Mouse (Mus musculus): Measurements from ENCODE around the gene Mybpc1. TPM values are rescaled to one million over a fixed set of nuclear protein-coding genes. Genes with fewer than 3 reads are reported as not detected.
"Not testable (repeated sequence)": the region's sequence is repeated elsewhere in the genome, so short reads cannot be mapped to it uniquely, and the experiment has no call there.

Gene Mybpc1
- total RNA-seq, 4 experiments from 2014 or later: 0.31 to 0.72 (median 0.56) TPM

DNA sequence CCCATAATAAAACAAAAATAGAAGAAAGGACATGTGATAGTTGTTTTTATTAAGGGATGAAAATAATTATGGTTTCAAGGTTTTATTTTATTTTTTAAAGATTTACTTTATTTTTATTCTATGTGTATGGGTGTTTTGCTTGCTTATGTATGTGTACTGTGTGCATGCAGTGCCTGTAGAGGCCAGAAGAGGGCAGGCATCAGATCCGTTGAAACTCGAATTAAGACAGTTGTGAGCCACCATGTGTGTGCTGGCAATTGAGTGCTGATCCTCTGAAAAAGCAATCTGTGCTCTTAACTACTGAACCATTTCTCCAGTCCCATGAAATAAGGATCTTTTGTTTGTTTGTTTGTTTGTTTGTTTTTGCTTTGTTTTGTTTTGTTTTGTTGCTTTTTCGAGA, 54.7 kb downstream of the Mybpc1 start:
- no peak for DNase-seq (ENCODE audit: low spot score)

DNA sequence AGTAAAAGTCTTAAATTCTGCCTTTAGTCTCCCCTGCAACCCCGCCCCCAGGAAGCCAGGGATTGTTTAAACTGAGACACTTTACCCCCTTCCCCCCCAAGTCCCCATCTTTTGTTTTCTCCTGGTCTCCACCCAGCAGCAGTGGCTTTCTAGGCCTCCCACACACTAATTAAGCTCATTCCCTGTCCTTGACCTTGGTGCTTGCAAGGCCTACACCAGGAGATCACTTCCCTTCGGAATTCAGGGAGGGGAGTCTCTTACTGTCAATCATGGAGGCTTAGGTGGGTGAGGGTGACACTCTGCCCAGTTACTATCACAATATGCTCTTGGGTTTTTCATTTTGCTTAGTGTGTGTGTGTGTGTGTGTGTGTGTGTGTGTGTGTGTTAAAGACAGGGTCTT, 57.3 kb downstream of the Mybpc1 start:
- no peak for DNase-seq (ENCODE audit: low spot score)

DNA sequence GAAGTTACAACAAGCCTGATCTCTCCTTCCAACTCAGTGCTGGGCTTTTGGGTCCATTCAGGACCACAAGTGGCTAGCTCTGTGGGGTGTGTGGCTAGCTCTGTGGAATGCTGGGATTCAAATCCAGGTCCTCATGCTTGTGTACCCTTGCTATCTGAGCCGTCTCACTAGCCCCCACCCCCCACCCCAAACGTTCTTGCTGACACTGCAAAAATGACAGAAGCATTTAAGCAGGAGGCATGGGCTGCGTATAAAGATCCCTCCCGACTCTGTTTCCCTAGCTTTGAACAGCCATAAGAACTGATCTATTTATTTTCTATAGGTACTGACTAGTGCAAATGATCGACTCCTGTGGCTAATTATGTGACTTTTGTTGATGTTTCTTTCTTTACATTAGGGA, 74.3 kb downstream of the Mybpc1 start:
- no peak for DNase-seq (ENCODE audit: low spot score)

DNA sequence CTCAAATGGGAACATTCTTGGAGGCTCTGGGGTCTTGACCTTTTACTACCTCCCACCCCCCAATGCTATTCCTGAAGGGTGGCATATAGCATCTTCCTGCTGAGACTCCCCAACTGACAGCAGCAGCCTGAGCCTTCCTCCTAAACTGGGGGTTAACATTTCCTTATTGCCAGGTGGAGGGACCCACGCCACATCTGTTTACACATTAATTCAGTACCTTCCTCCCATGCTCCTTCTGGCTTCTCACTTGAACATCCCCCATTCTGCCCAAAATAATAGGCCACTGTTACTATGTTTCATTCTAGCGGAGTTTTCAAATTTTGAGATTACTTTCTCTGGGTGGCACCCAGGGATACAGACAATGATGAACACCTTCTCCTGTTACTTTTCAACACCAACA, 80.9 kb downstream of the Mybpc1 start:
- no peak for DNase-seq (ENCODE audit: low spot score)

DNA sequence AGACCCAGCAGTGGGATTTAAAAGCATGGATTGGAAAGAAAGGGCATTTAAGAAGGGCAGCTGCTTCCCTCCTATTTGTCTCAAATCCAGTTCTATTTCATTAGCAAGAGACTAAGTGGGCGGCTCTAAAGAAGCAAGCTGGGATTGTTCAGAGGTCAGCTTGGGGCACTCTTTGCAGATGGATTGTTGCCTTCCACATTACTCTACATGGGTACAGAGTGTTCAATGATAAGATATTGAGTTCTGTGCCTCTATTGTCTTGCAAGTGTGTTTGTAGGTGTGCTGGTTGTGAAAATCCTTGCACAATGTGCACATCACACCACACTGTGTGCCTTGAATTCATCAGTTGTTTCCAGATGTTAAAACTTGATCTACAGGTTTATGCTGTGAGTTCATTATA, 81.7 kb downstream of the Mybpc1 start:
- no peak for DNase-seq (ENCODE audit: low spot score)

DNA sequence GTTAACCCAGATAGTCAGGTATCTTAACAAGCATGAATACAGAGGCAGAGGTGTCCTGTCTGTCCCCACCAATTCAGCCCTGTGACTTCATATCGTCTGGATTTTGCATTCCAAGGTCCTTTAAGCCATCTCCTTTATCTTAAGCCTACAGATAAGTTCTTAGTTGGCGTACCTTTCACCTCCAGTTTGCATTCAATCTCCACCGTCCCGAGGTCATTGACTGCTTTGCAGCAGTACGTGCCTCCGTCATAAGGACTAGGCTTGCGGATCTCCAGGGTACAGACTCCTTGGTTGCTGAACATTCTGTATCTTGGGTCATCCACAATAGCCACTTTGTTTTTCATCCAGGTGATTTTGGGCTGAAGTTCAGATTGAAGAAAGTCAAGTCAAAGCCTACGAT, 82.2 kb downstream of the Mybpc1 start:
- DNase-seq (ENCODE audit: low spot score): no peak

DNA sequence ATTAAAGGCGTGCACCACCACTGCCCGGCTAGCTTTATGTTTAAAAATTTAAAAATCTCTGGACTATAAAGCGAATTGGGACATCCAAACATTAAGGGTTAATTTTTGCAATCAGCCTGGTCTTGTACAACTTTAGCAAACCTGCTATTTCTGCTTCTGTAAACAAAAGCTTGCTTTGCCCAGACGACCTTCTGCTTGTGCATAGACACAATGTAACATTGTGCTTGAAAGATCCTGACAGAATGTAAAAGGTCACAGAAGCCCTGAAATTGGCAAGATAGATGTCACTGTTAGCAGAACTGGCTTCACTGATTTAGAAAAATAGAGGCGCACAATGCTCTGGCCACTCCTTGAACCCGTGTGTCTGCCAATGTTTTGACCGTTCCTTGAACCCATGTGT, 89.9 kb downstream of the Mybpc1 start:
- DNase-seq (ENCODE audit: low spot score): not testable (repeated sequence)

DNA sequence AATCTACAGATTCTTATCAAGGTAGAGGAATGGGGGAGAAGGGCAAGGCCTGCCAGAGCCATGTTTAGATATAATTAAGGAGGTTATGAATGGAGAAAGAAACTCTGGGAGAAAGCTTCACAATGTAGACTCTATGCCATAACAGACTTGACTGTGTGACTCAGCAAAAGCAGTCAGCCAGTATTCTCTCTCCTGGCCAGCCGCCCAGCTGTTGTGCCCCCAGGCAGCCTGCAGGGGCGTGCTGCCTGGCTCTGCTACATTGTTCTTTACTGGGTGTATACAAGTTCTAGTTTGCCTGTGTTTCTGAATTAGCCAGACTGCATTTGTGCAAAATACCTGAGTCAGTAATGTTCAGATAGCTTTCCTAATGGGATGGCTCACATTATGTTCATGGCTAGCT, 90.5 kb downstream of the Mybpc1 start:
- DNase-seq (ENCODE audit: low spot score): peak; percentile 48

DNA sequence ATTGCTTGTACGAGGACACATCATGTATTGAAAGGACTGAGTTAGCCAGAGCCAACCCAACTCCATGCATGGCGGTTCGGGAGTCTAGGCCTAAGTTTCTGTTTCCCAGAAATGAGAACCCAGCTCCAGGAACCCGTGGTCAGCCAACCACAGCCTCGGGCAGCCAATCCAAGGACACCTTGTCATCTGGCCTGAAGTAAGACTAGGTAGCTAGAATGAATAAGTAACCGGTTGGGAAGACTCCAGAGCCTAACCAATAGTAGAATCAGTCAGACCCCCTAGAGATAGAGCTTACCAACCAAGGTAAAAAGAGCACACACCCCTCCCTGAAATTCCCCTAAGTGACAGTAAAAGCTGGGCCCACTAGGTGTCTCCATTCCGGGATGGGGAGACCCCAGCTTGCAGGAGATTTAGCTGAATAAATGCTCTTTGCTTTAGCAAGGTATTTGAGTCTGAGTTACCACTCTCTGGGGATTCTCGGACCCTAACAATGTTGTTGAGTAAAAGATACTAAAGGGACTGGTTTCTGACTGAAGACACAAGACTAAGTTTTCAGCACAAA, 91.3 kb downstream of the Mybpc1 start:
- DNase-seq (ENCODE audit: low spot score): no peak

DNA sequence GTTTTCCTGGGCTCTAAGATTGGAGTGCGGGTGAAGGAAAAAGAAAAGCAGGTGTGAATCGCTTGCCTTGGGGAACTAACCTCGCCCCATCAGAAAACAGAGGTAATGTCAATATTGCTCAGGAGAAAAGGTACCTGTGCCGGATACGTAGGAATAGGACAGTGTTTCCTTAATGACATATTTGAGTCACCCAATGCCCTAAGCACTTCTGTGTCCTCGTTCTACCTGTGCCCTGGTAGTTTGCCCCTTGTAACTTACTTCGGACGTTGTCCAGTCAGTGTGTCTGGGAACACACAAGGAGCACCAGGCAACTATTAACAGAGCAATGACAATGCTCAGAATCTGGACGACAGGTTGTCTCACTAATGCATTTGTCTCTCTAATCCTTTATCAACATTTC, 93.6 kb downstream of the Mybpc1 start:
- no peak for DNase-seq (ENCODE audit: low spot score)

DNA sequence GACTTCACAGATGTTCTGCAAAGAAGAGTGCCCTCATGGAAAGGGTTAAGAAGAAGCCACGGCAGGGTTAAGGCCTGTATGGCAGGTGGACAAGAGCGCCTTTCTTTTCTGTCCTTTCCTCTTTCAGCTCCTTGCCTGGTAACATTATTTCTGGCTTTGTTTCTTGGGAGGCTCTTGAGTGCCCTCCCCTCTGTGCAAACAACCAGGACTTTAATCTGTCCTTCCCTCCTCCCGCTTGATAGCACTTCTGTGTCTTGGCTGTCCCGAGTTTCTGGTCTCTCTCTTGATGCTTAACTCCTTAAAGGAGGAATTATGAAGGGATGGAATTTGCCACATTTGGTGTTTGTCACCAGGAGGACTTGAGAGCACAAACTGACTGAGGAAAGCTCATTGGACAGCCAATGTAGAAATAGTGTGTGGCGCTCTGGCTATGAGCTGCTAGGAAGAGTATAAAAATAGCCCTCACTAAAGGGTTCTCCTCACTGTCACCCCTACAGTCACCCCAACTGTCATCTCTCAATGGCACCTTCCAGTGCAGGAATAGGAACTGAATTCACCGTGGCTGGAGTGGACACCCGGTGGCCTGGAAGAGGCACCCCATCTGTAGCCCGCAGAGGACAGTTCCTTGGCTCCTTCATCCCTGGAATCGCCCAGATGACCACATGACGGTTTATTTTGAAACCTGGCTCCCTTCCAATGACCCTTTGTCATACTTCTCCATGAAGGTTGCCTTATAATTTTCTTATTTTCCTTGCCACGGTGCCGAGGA, 94.3 kb downstream of the Mybpc1 start:
- DNase-seq (ENCODE audit: low spot score): peak; percentile 65

DNA sequence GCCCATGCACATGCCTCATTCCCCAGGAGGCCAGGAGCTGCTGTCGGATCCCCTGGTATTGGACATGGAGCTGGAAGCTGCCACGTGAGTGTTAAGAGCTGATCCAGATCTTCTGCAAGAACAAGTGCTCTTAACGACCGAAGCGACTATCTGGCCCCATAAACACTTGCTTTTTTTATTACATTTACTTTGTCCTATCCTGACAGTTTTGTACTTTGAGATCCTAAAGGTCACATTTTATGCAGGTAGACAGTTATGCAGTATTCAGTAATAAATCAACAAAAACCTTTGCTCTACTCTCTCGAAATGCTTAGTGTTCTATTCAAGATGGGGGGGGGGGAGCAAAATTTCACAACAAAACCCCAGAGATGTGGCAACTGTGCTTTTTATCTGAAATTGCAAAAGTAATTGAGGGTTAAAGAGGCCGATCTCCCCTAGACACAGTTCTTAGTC, 97.2 kb downstream of the Mybpc1 start:
- DNase-seq (ENCODE audit: low spot score): no peak

DNA sequence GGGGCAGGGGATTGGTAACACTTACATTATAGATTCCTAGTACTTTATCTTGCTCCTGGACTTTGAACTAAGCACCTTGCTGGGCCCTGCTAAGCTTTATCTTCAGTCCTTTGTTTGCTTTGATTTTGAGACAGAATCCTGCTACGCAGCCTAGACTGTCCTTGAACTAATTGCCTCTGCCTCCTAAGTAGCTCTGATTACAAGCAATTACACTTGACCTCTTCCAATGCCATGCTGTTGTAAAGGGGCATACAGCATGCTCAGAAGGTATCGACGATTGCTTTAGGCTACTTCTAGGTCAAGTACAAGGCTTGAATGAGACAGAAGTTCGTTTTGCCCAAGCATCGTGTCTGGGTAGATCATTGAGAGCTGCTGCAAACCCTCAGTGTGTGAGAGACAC, 99.7 kb downstream of the Mybpc1 start:
- no peak for DNase-seq (ENCODE audit: low spot score)

DNA sequence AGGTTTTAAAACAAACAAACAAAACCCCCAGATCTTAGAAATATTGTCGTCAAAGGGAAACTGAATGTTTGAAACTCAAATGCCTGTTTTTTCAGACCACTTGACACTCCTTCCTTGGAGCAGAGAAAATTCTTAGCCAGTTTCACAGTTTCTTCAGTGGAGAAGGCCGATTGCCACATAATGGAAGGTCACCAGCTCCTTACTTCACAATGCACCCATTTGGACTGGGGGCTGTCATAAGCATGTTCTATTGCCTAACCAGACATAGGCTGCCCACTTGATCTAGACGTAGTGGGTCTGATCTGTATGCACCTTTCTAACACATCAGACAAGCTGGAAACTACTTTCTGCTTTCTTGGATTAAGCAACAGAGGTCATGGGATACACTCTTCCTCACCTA, 100.5 kb downstream of the Mybpc1 start:
- DNase-seq (ENCODE audit: low spot score): no peak

DNA sequence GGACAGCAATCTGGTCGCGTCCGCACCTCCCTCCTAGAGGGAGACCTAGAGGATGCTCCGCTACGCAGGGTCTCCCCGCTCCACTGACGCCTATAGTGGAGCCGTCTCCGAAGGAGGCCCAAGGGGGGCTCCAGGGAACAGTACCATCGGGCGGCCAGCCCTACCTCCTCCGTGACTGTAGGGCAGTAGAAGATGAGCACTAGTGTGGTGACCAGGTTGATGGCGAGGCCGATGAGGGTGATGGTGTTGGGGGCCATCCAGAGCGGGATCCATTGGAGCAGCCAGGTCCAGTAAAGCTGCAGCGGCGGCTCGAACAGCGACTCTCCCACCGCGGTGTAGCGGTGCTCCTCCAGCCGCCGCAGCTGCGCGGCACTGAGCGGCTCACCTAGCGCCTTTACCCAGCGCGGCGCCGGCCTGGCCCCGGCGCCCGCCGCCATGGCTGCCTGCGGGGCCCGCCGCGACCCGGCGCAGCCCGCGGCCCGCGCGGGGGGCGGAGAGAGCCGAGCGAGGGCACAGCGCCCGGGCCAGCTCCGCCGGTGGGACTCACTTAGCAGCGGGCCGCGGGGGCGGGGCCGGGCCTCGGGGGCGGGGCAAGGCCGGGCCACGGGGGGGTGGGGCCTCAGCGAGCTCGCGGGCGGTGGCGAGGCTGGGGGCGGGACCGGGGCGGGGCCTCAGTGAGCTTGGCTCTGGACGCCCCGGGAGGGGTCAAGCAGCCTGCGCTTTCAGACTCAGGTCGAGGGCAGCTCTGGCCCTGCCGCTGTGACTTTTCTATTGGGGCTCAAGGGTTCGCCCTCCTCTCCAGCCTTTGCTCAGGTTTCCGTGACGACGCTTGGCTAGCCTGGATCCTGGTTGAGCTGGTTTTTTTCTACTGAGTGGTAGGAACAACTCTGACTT, 101.3 kb downstream of the Mybpc1 start, which contains the start of gene Chpt1:
Chpt1 (minus strand) TSS at position 653 of the 894 bp plus-strand sequence.
- peak; percentile 78 for DNase-seq (ENCODE audit: low spot score)

DNA sequence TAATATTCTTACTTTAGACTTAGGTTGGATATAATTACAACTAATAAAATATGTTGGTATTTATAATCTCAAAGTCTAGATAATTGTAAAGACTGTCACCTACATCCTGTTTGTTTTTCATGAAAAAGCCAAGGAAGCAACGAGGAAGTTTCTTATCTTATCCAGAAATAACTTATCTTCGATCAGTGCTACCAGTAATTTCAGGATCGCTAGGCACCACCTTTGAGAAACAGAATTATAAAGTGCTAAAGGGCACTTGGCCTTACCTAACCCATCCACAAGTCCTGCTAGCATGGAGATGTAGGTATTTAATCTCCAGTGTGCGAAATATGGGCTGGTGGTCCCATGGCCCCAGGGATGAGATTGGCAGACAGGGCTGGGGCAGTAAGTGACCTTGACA, 102.0 kb downstream of the Mybpc1 start:
- DNase-seq (ENCODE audit: low spot score): no peak

DNA sequence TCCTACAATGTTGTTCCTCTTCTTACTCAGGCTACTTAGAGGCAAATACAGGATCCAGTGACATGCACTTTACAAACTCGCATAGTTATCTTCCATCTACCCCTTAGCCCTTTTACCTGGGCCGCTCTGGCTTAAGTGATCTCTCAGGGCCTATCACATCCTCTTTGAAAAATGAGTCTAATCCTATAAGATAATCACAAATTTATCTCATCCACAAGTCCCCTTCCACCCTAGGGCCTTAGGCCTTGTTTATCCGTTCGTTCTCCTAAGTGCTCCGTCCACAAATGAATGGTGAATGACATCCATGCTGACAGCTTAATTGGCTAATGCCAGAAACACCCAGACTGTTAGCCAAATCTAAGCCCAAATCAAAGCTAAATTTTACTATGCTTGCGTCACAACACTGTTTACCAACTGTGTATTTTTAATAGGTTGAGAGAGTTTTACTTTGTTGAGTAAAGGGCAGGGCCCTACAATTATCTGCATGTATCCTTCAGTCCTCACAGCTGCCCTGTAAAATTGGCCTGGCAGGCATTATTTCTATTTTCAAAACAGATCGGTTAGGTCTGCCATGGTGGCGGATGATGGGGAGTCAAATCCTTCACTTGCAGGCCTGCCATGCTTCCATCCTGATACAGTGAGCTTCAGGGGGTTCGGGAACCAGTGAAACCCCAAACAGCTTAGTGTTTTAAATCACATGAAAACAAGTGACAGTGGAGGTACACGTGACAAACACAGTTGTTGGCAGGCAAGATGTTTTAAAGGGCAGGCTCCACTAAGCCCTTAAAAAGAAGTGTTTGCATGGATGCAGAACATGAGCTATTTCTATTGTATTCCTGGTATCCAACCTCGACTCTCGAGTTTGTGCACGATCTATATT, 102.8 kb downstream of the Mybpc1 start:
- peak; percentile 30 for DNase-seq (ENCODE audit: low spot score)

DNA sequence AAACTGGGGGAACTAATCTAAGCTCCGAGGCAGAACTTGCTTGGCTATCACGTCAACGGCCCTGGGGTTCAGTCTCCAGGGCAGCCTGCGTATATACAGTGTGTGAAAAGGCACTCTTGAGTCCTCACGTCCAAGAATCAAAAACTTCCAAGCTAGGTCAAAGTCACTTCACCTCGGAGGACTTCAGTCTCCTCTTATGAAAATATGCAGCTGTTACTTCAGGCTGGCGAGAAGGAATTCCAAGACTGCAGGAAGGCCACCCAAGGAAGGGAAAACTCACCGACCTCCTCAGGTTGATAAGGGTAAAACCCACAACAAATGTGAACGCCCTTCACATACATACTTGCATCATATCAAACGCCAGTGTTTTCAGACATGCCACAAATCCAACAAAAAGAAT, 103.6 kb downstream of the Mybpc1 start:
- DNase-seq (ENCODE audit: low spot score): no peak

DNA sequence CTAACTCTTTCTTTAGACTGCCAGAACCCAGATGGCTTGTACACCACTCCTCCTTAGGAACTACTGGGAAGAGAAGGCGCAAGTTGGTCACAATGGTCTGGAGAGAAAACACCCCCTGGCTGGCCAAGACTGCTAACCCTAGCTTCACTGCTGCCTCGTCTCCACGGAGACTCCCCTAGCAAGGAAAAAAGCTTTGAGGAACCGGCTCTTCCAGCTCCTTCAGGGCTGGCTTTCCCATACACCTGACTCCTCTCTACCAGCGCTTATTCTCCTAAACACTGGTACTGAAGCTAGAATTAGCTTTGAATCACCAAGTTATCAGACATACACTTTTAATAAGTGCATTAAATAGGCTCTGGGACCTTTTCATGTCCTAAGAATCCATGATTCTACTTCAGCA, 105.0 kb downstream of the Mybpc1 start:
- DNase-seq (ENCODE audit: low spot score): no peak

DNA sequence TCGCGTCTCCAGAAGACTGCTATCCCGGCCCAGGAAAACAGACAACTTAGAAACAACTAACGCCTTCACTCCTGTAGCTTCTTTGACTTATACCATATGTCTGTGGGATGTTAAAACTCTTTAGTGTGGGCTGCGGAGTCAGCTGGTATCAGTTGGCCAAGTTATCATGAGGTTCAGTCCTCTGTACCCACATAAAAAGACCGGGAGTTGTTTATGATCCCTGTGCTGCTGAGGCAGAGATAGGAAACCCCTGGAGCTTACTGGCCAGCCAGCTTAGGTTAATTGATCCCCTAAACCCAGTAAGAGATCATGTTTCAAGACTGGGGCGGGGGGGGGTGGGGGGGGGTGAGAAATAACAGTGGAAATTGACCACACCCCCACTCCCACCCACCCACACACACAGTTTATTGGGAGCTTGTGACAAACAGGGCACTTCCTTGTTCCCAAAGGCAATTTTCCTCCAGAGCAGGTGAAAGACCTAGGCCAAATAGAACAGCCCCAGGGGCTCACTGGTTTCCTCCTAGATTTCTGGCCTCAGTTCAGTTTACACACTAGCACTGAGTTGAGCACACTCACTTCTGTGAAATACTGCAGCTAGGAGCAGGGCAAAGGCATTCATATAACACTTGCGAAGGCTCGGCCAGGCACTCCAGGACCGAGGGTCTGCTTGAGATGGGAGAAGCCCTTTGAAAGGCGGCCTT, 107.9 kb downstream of the Mybpc1 start:
- DNase-seq (ENCODE audit: low spot score): no peak

Measured in heart, adult 8-10 months (tissue).